Mouse (Mus musculus): Measurements from ENCODE around the gene Cotl1.

GRCm38 (mm10) chr8:119802592-119802991, 37.8 kb downstream of the Cotl1 start:
- TF ChIP-seq POLR2A (IDR thresholded peaks at IDR 0.05; ENCODE audit: low read depth, low read length) (no peak), CTCF (IDR thresholded peaks at IDR 0.05; ENCODE audit: extremely low read depth, insufficient read length, insufficient replicate concordance, low read depth, low read length) (peak; percentile 50; the same call in 1 of the 2 replicates)

All from small intestine, adult 2 months (tissue).